Mouse (Mus musculus) layer of hippocampus, postnatal 36 days (tissue): ENCODE data around the gene Kcnk6. TPM values are rescaled to one million over a fixed set of nuclear protein-coding genes. Genes with fewer than 3 reads are reported as not detected.
"Not testable (repeated sequence)": the region's sequence is repeated elsewhere in the genome, so short reads cannot be mapped to it uniquely, and the experiment has no call there.

Experiments
- DNase-seq, 2 experiments: peaks; one replicate each; pipeline ENCODE4 v3.0.0; 2022
- total RNA-seq, 2 experiments: library from RNA; stranded (reverse); gene quantifications; 2 replicates each; pipeline ENCODE4 v1.2.3; 2021

Kcnk6 gene
- total RNA-seq, 2 experiments from 2014 or later = 2.1 to 2.6 TPM

GRCm38 (mm10) chr7:29246619-29247313 is 14.5 kb upstream of the Kcnk6 start:
- DNase-seq = no peak

- DNase-seq = no peak
Measured at GRCm38 (mm10) chr7:29246015-29246414, 13.7 kb upstream of the Kcnk6 start.

DNA sequence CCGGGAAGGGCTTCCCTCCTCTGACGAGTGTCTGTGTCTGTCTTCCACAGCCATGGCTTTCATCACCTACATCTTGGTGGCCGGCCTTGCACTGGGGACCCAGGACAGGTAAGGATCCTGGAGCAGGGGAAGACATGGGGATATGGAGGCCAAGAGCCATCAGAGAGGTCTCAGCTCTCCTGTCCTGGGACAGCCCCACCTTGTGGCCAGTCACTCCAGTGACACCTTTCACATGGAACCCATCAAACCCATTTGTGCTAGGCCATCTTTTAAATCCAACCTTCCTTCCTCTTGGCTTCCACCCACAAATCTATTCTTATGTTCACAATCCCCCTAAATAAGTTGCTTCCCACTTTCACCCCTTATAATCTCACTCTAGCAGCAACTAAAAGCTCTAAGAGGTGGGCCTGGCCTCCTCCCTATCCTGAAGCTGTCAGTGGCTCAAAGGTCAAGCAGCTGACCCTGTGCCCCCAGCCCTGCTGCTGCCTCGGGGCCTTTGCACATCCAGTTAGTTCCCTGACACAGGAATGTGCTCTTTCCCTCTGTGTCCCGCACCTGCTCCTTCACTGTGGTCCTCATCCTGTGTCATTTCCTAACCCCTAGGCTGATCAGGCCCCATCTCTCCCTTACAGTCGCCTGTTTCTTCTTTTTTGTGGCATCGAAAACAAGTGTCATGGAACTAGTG is 12.6 kb upstream of the Kcnk6 start:
- DNase-seq = no peak

DNA sequence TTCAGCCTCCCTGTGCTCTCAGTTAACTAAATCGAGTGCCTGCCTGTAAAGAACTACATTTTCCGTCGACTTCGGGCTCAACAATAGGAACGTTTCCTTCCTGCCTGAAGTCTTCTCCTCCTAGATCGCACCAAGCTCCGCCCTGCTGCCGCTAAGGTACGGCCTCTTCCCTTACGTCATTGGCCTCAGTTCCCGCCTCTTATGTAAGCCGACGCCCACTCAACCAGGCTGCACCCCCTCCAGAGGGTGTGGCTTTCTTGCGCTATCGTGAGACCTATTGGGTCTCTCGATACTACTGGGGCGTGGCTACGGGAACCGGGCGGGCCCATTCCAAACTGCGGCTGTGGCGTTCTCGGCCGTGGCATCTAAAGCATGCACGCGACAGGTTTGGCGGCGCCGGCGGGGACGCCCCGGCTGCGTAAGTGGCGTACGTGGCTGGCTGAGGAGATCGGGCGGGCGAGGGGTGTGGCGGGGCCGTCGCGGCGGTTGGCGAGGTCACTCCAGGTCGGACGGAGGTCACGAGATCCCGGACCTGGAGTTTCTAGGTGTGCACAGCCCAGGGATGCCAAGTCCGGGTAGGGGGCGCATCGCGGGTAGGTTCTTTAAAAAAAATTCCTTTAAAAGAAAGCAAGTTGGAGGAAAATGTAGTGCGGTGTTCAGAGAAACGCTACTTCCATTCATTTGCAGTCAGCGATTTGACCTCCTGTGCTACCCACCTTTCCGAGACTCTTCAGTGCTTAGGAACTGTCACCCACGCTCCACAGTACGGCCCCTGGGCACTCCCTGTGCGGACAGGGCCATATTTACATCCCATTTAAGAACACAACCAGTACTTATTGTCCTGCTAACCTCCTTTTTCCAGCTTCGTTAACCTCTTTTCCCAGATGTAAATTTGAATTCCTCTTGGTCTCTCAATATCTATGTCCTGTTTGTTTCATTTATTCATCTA is 6.0 kb upstream of the Kcnk6 start, which contains the start of gene Yif1b:
Yif1b (plus strand) TSS at position 311 of the 949 bp plus-strand sequence.
- DNase-seq = peak; percentile 97

GRCm38 (mm10) chr7:29237596-29237995 is 5.3 kb upstream of the Kcnk6 start:
- not testable (repeated sequence) for DNase-seq

DNA sequence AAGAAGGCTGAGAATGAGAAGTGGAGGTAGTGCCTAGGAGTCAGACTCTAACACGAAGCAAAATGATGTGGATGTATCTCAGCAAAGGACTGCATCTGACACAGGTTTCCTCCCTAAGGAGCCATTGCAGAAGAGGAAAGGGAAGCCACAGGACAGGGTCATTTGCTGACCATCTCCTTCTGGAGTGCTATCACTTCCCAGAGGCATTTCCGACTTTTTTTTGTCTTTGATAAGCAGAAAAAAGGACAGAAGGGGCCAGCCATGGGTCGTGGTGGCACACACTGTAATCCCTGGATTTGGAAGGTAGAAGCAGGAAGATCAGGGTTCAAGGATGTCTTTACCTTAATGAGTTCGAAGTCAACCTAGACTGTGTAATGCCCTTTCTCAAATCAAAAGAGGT is 4.3 kb upstream of the Kcnk6 start:
- DNase-seq = no peak

DNA sequence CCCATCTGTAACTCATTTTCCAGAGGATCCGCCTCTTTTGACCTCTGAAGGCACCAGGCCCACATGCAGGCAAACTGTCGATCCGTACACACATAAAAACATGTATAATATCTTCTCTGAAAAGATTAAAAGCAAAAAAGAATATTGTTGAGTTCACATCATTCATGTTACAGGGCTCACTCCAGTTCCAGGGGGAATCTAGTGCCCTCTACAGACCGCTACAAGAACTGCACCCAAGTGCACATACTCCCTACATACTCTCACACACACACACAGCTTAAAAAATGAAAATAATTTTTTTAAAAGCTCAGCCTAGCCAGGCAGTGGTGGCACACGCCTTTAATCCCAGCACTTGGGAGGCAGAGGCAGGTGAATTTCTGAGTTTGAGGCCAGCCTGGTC is 2.3 kb upstream of the Kcnk6 start:
- DNase-seq = no peak

GRCm38 (mm10) chr7:29233745-29234144 is 1.4 kb upstream of the Kcnk6 start:
- DNase-seq = no peak

- DNase-seq = no peak
Measured at GRCm38 (mm10) chr7:29231517-29231916, 798 bp downstream of the Kcnk6 start.

- no peak for DNase-seq
Measured at GRCm38 (mm10) chr7:29230560-29230959, 1.8 kb downstream of the Kcnk6 start.

- no peak for DNase-seq
Measured at GRCm38 (mm10) chr7:29228202-29228601, 4.1 kb downstream of the Kcnk6 start.

GRCm38 (mm10) chr7:29225520-29225919 is 6.8 kb downstream of the Kcnk6 start:
- DNase-seq = no peak

DNA sequence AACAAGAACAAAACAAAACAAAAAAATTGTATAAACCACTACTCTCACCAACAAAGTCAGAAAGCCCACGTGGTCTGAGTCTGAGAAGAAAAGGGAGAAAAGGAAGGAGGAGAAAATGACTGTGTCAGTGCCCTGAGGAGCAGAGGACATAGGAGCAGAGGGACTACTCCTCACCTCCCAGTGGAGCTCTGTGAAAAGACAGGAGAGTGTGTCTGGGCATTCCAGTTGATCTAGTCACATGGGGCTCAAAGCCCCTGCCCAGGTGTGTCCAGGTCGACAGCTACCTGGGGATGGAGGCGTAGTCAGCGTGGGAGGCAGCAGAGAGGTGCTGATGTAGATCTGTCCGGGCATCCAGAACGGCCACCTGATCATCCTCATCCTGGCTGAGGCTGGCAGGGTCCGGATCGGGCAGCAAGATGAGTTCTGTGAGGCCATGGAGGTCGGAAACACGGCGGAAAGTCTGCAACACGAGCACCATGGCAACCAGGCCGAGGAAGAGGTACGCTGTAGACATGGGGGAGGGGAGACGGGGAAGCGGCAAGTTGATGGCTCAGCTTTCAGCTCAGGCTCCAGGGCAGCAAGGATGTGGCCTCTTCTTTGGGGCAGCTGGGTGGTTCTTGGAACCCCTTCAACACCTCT is 7.4 kb downstream of the Kcnk6 start:
- DNase-seq = no peak

- no peak for DNase-seq
Measured at GRCm38 (mm10) chr7:29214846-29215245, 17.5 kb downstream of the Kcnk6 start.

DNA sequence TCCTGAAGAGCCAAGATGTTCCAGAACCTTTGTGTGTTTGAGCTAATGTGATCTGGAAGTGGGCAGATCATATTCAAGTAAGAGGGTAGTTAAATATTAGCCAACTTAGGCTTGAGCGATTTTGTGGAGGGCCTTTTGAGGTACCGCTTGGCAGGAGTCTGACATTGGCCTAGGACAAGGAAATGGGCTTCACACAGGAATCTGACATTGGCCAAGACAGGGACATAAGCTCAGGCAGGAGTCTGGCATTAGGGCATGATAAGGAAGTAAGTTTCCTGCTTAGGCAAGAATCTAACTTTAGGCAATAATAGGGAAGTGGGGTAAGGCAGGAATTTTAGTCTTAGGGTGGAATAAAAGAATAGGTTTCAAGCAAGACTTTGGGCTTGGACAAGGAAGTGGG is 18.1 kb downstream of the Kcnk6 start:
- no peak for DNase-seq

- DNase-seq = no peak
Measured at GRCm38 (mm10) chr7:29213675-29214082, 18.6 kb downstream of the Kcnk6 start, which contains the start of gene Catsperg1. Gene Catsperg1, minus strand, starts transcription at chr7:29214035.

DNA sequence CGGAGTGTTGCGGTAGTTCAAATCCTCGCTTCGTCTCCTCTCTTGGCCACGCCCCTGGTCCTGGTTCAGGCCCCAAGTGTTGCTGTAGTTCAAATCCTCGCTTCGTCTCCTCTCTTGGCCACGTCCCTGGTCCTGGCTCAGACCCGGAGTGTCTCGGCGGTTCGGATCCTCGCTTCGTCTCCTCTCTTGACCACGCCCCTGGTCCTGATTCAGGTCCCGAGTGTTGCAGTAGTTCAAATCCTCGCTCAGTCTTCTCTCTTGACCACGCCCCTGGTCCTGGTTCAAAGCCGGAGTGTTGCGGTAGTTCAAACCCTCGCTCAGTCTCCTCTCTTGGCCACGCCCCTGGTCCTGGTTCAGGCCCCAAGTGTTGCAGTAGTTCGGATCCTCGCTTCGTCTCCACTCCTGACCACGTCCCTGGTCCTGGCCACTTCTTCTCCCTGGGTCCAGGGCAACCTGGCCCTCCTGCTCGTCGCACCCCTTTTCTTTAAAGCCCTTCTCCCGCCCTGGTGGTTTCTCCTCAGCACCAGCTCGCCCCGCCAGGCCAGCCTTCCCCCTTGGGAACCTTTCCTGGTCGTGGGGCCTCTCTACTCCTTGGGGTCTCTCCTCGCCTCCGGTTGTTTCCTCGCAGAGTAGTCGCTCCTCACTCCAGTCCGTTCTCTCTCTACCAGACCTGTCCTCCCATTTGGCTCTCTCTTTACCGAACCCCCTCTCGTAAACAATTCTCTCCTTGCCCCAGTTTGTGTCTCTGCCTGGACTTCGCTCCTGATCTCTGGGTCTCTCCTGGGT is 19.3 kb downstream of the Kcnk6 start:
- DNase-seq = not testable (repeated sequence)

DNA sequence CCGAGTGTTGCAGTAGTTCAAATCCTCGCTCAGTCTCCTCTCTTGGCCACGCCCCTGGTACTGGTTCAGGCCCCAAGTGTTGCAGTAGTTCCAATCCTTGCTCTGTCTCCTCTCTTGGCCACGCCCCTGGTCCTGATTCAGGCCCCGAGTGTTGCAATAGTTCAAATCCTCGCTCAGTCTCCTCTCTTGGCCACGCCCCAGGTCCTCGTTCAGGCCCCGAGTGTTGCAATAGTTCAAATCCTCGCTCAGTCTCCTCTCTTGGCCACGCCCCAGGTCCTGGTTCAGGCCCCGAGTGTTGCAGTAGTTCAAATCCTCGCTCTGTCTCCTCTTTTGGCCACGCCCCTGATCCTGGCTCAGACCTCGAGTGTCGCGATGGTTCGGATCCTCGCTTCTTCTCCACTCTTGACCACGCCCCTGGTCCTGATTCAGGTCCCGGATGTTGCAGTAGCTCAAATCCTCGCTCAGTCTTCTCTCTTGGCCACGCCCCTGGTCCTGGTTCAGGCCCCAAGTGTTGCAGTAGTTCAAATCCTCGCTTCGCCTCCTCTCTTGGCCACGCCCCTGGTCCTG is 20.0 kb downstream of the Kcnk6 start:
- DNase-seq = no peak

DNA sequence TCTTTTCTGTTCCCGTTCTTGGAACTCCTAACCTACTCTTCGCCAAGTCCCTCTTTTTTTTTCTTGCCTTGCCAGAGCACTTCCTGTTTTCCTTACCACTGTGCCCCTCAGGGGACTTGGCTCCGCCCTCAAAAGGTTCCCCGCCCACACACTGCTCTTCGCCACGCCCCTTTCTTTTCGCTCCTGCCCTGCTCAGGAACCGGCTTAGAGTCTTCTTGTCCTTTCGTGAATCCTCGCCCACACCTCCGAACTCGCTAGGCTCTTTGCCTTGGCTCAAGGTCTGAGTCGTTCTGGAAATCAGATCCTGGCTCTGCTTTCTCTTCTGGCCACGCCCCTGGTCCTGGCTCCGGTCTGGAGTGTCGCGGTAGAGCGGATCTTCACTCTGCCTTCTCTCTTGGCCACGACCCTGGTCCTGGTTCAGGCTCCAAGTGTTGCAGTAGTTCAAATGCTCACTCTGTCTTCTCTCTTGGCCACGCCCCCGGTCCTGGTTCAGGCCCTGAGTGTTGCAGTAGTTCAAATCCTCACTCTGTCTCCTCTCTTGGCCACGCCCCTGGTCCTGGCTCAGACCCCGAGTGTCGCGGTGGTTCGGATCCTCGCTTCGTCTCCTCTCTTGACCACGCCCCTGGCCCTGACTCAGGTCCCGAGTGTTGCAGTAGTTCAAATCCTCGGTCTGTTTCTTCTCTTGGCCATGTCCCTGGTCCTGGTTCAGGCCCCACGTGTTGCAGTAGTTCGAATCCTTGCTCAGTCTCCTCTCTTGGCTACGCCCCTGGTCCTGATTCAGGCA is 20.7 kb downstream of the Kcnk6 start:
- DNase-seq = peak; percentile 45 to 49

- not testable (repeated sequence) for DNase-seq
Measured at GRCm38 (mm10) chr7:29211013-29211412, 21.3 kb downstream of the Kcnk6 start.
